Mouse (Mus musculus): ENCODE results near the gene Acaa1a.

The Acaa1a gene

DNA sequence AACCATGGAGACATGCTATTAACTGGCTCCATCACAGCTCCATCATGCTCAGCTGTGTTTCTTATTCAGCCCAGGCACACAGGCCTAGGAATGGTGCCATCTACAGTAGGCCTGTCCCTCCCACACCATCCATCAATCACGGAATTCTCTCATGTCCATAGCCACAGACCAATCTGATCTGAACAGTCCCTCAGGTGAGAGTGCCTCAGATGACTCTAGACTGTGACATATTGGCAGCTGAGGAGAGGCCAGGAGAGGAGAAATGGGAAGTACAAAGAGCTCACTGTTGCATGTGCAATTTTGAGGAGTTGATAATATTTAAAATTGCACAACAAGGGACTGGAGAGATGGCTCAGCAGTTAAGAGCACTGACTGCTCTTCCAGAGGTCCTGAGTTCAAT, 55.3 kb downstream of the Acaa1a start:
- no peak for DNase-seq

Data from cerebellum, postnatal 36 days (tissue).